Mouse (Mus musculus) spleen, adult 12 weeks (tissue): ENCODE data around the gene Catsperz.
"Not testable (repeated sequence)": the region's sequence is repeated elsewhere in the genome, so short reads cannot be mapped to it uniquely, and the experiment has no call there.

ENCODE experiments used
- DNase-seq: peaks from one replicate; pipeline ENCODE4 v3.0.0; 2022; ENCODE audit warnings: low spot score

Catsperz gene

DNA sequence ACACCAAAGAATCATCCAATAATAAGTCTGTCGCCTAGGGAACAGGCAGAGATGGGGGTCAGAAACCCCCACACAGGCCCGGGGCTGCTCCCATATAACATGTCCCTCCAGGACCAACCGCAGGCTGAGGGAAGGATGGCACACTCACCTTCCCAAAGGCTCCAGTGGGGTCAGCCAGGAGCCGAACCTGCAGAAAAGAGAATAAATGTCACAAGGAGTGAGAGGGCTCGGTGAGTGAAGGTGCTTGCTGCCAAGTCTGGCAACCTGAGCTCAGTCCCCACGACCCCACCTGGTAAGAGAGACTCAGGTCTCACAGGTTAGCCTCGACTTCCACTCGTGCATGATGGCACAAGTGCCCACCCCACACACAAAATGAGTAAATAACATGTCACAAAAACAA lies 18.1 kb downstream of the Catsperz start:
- no peak for DNase-seq

GRCm38 (mm10) chr19:6906199-6906598 lies 19.0 kb downstream of the Catsperz start:
- no peak for DNase-seq

- DNase-seq: no peak
These were observed 19.6 kb downstream of the Catsperz start for GRCm38 (mm10) chr19:6905498-6906159.

DNA sequence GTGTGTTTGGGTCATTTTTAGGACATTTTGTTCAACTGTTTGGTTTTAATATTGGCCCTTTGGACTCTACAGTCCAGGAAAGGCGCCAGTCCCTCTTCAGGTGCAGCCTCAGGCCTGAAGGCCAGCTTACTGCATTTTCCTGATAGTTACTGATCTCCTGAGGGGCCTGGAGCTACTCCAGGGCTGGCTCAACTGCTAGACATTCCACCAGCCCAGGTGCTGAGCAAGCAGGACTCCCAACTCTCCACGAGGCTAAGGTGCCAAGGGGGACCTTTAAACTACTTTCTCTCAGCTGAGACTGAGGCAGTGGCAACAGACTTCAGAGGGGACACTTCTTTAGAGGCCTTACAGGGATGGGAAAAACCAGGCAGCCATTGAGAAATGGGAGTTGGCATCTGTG lies 20.3 kb downstream of the Catsperz start:
- no peak for DNase-seq

DNA sequence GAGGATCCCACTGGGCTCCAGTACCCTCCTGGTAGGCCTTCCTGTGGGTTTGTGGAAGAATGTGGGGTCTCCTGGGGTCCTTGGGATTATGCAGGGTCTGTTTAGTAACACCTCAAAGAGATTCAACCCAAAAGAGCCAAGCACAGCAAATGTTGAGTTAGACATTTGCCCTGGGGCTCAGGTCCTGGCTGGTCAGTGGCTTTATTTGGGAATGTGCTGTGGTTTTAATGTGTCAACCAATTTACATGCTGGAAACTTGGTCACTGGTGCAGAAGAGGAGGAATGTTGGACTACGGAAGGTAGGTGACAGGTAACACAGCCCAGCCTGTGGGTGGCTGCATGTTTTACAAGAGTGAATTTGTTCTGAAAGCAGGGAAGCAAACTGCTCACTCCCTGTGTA lies 22.1 kb downstream of the Catsperz start:
- DNase-seq: no peak

DNA sequence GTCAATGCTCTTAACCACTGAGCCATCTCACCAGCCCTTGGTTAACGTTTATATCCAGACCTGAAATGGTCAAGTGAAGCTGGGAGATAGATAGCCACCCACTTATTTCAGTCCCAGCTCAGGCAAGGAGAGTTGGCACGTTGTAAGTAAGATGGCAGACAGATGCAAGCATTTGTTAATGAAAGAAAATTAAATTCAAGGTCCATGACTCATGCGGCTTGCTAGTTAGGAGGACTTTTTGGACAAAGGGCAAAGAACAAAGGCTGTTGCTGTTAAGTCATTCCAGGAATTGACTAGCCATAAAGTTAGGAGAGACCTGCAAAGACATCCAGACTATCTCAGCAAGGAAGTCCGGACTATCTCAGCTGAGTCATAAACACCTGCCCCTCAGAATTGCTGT lies 25.5 kb downstream of the Catsperz start:
- DNase-seq: no peak

GRCm38 (mm10) chr19:6895608-6896305 lies 29.4 kb downstream of the Catsperz start:
- DNase-seq: not testable (repeated sequence)

GRCm38 (mm10) chr19:6893731-6894451 lies 31.3 kb downstream of the Catsperz start:
- DNase-seq: no peak

DNA sequence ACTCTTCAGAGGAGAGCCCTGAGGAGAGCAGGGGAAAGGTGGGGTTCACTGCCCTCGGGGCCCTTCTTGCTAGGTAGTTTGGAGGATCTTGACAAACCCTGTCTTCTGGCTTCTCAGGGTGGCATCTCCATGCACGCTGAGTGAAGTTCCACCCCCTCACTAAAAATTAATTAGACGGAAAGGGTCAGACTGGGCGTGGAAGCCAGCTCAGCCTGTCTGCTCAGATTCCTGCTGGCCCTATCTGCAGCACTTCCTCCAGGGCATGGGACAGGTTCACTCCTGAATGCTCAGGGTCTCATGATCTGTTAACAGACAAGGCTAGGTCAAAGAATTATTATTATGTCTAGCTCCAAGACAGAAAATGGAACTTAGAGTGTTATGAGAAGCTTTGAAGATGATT lies 32.7 kb downstream of the Catsperz start:
- DNase-seq: no peak

GRCm38 (mm10) chr19:6877965-6878364 lies 47.2 kb downstream of the Catsperz start:
- no peak for DNase-seq

- DNase-seq: no peak
These were observed 48.4 kb downstream of the Catsperz start for GRCm38 (mm10) chr19:6876799-6877198.

GRCm38 (mm10) chr19:6875834-6876233 lies 49.3 kb downstream of the Catsperz start:
- DNase-seq: no peak

DNA sequence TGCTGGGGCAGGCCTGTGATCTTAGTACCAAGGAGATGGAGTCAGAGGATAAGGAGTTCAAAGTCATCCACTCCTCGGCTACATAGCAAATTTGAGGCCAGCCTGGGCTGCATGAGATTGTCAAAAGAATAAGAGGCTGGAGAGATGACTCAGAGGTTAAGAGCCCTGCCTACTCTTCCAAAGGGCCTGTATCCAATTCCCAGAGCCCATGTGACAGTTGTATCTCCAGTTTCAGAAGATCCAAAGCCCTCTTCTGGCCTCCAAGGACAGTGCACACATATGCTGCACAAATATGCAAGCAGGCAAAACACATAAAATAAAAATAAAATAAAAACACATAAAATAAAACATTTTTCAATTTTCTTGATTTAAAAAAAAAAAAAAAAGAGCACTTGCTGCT lies 50.9 kb downstream of the Catsperz start:
- DNase-seq: no peak

GRCm38 (mm10) chr19:6872701-6873100 lies 52.5 kb downstream of the Catsperz start:
- DNase-seq: no peak
